Mouse (Mus musculus): ENCODE measurements around the gene Paox.

DNA sequence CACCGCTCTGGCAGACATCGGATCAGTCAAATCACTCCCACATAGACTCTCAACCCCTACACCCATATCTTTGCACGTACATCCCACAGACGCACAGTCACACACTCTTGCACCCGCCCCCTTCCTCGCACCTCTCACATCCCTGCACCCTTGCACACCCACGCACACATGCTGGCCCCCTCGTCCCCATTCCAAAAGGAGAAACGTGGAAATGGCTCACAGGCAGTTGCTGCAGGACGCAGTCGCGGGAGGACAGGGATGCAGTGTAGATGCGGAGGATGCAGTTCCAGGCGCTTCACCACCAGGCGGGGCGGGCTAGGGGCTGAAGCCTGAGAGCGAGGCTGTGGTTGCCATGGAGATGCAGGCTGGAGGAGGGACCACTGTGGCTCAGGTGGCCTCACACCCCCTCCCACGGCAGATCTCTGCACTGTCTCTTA lies 33.3 kb upstream of the Paox start, which contains the start of gene Caly:
- no peak for TF ChIP-seq POLR2AphosphoS2 (IDR thresholded peaks at IDR 0.05; ENCODE audit: insufficient read length, low read depth)
- no peak for TF ChIP-seq MYOG (IDR thresholded peaks at IDR 0.05; ENCODE audit: control insufficient read depth in 1 of 3, insufficient read depth in 1 of 3, insufficient read length in 2 of 3, low read depth in 2 of 3)
- TF ChIP-seq E2F4 (IDR thresholded peaks at IDR 0.05; ENCODE audit: insufficient read depth) = no peak
- no peak for TF ChIP-seq POLR2A (IDR thresholded peaks at IDR 0.05; ENCODE audit: insufficient read length, low read depth)
- TF ChIP-seq MAX (IDR thresholded peaks at IDR 0.05; ENCODE audit: low read depth) = no peak
- no peak for TF ChIP-seq USF1 (IDR thresholded peaks at IDR 0.05; ENCODE audit: low read depth)
